Mouse (Mus musculus) thymus, postnatal 14 days (tissue): ENCODE results near the gene Slc7a1.

ENCODE experiments used
- DNase-seq: peaks from one replicate; pipeline ENCODE4 v3.0.0; 2021

Gene Slc7a1

GRCm38 (mm10) chr5:148314931-148315330, 84.8 kb downstream of the Slc7a1 start:
- DNase-seq: no peak

DNA sequence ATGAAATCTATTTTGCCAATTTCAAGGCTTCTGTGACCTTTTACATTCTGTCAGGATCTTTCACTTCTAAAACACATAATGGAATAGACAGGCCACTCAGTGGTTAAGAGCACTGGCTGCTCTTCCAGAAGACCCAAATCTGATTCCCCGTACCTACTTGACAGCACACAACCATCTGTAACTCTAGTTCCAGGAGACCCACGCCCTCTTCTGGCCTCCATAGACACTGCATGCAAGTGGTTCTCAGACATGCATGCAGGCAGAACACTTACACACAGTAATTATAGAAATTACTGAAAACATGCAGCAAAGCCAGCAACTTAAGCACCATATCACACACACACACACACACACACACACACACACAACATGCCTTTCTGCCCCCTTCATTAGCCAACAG, 87.3 kb downstream of the Slc7a1 start:
- DNase-seq: peak; percentile 31

GRCm38 (mm10) chr5:148310790-148311189, 88.9 kb downstream of the Slc7a1 start:
- peak; percentile 66 for DNase-seq

DNA sequence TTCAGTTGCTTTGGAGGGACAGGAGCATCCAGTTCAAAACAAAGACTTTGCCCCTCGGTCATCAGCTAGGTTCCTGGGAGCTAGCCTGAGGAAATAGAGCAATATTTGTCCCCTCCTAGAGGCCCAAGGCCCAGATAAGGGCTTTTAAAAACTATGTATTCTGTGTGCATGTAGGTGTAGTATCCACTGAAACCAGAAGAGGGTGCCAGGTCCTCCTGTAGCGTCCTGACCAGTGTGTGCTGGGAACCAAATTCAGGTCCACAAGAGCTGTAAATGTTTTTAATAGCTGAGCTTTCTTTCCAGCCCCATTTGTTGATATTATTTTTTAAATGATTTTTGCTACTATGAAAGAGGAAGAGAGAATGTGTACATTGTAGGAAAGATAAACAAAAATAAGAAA, 95.6 kb downstream of the Slc7a1 start:
- no peak for DNase-seq

GRCm38 (mm10) chr5:148302968-148303367, 96.7 kb downstream of the Slc7a1 start:
- DNase-seq: no peak

DNA sequence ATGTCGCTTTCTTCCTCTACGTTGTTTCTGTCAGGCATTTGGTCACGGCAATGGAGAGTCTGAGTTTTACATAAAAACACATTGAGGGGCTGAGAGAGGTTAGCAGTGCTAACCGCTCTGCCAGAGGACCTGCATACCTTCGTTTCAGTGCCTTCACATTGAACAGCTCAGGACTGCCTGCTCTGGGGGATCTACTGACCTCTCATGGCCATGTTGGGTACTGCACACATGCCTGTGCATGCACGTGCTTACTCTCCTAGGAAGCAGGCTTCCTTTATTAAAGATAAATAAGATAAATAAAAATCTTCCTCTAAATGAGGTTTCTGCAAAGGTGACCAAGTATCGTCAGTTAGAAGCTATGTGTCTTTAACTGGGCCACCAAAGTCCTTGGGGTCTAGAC, 106.4 kb downstream of the Slc7a1 start:
- peak; percentile 55 for DNase-seq

DNA sequence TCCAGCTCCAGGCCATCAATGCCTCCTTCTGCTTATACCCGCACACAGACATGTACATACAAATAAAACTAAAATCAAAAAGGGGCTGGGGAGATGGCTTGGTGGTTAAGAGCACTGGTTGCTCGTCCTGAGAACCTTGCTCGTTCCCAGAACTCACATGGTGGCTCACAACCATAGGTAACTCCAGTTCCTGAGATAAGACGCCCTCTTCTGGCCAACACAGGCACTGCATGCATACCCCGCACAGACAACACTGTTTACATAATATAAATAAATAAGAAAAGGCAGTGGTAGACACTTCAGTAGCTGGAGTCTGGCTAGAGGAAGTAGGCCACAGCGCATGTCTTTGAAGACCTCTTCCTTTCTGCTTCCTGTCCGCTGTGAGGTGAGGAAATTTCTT, 106.8 kb downstream of the Slc7a1 start:
- DNase-seq: no peak

DNA sequence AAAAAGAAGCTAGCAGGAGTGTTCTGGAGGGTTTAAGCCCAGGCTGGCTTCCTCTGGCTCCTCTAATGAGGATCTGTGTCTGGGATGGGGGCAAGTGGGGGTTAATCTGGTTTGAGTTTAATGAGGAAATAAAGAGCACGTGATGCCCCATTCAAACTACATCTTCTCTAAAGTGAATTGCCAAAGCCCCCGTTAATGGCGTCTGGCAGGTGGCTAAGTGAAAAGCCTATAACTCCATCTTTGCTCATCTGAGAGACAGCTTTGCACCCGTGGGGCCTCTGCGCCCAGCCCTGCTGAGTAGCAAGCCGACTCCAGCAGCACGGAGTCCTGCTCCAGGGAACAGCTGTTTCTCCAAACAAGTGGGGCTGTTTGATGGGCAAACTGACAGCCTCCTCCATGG, 109.8 kb downstream of the Slc7a1 start:
- no peak for DNase-seq

GRCm38 (mm10) chr5:148288804-148289203, 110.9 kb downstream of the Slc7a1 start:
- no peak for DNase-seq

DNA sequence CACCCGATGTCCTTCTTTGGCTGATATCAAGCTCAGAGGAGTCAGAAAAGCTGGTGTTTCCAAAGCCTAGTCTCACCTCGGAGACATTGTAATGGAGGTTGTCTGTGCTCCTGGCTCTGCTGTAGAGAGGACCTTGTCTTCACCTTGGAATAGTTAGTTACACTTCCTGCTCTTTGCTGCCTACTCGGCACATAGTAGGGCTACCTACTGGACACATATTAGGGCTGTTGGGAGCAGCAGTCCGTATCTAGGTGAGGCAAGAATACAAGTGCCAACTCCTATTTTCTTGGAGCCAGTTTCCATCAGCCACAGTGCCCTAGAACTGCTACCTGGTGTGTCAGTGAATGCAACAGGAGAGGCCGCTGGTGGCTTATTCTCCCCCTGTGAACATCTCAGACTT, 112.2 kb downstream of the Slc7a1 start:
- no peak for DNase-seq

DNA sequence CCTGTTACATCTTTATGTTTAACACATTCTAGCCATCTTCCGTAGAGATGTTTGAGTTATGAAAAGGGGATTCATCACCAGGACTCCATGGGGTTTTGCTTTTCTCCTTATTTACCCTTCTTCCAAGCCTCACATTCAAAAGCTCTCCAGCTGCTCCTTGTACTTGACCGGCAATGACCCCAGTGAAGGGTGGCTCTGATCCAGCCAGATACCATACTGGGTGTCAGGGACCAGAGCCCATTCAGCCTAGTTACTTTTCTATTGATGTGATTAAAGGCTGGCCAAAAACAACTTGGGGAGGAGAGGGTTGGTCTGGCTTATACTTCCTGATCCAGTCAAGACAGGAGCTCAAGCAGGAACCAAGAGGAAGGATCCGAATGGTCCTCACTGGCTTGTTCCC, 116.1 kb downstream of the Slc7a1 start:
- DNase-seq: no peak

DNA sequence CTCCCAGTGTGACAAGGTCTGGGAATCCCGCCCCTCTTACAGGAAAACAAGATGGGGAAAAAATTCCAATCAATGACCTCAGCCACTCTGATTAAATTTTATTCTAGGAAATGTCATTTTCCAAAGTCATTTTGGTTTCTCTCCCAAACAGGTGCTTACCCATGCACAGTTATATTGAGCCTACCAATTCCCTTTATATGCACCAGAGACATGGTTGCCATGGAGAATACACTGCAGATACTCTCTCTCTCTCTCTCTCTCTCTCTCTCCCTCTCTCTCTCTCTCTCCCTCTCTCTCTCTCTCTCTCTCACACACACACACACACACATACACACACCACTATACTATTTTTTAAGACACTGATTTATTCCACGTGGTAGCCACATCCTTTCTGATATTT, 116.5 kb downstream of the Slc7a1 start:
- no peak for DNase-seq

- no peak for DNase-seq
Observed at GRCm38 (mm10) chr5:148282631-148283030, 117.1 kb downstream of the Slc7a1 start.

DNA sequence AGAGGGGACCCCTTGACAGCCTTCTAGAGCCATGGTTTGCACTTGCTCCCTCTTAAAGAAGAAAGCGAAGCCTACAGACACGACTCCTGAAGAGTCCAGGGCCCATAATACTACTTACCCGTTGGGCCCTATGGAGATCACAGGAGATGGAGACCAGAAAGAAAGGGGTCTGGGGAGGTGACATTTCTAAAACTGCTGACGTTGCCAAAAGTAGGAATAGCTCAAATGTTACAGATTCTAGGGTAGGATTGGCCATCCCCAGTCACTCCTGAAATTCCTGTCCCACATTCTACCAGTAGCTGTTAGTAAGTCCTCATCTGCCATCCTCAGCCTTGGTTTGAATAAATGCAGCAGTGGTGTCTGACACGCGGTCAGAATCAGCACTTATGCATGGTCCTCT, 117.6 kb downstream of the Slc7a1 start:
- no peak for DNase-seq

GRCm38 (mm10) chr5:148280321-148280720, 119.4 kb downstream of the Slc7a1 start:
- DNase-seq: no peak

- no peak for DNase-seq
Observed at GRCm38 (mm10) chr5:148278233-148278632, 121.5 kb downstream of the Slc7a1 start.
